Comparison of ENCODE assay signal across 13 mouse cellular contexts in the genomic region with DNA sequence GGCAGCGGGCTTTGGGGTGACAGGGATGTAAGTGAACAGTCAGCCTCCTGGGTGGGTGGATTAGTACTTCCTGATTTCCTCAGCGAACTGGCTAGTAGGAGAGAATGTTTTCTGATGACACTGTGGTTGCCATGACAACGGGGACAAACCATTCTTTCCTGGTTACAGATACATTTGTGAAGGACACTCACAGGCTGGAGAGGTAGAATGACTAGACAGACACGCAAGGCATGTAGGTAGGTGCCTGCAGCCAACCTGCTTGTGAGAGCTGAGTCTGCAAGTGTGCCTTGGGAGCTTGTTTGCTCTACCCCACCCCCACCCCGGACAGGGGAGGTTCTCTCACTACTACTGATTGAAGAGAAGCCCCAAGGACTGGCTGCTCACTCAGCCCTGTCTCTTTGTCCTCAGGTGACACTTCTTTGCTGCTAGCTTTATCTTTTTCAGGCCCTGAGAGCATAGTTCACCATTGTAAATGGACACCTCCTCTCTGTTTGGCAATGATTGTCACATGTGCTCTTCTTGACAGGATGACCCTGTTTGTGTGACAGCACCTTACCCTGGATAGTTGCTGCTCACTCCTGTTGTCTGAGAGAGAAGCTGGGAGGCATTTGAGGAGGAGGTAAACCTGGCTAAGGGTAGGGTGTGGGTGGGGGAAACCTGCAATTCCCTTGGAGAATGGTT. TPM values are rescaled to one million over a fixed set of nuclear protein-coding genes. Genes with fewer than 3 reads are reported as not detected.
DNase-seq lines count a peak whose midpoint lies in the region; ATAC-seq and TF ChIP-seq lines count a peak whose summit lies in the region.
"Not testable (repeated sequence)": the region's sequence is repeated elsewhere in the genome, so short reads cannot be mapped to it uniquely, and the experiment has no call there.
"Had no signal": no experiment of that assay in that cellular context is flagged by ENCODE, and none has a peak within 500 bp of the region (broad histone marks: within the 10 kb centered on the region; RNA-seq: fewer than 3 reads in every experiment).

Gene Gm5936 (plus strand): TSS at position 355 of the 681 bp plus-strand sequence.

- not testable (repeated sequence) for H3K4me2 ChIP-seq in forebrain, embryonic 15.5 days (replicated peaks); intestine, postnatal 0 days (replicated peaks; ENCODE audit: low read depth); midbrain, embryonic 15.5 days

- TF ChIP-seq POLR2A in lung, adult 2 months (IDR thresholded peaks at IDR 0.05; ENCODE audit: borderline replicate concordance, extremely low read depth, low read depth, low read length): not testable (repeated sequence)

- TF ChIP-seq CTCF in intestine, postnatal 0 days (IDR thresholded peaks at IDR 0.05; ENCODE audit: low read depth); lung, adult 2 months (IDR thresholded peaks at IDR 0.05; ENCODE audit: insufficient read depth, low read length): not testable (repeated sequence)

- H3K4me3 ChIP-seq in forebrain, embryonic 15.5 days; intestine, postnatal 0 days (ENCODE audit: low read depth, low read length); lung, adult 2 months (replicated peaks; ENCODE audit: extremely low read depth, low read depth, low read length); midbrain, embryonic 15.5 days: not testable (repeated sequence)

- peak; percentile 8 for DNase-seq in adrenal gland, postnatal 25 days
- DNase-seq in heart, adult 8-10 months (ENCODE audit: low spot score): peak; percentile 0
- DNase-seq in layer of hippocampus, postnatal 14 days (ENCODE audit: low spot score in 2 of 2): peak; percentile 18 to 35
- peak; percentile 3 for DNase-seq in lung, adult 2 months
- DNase-seq in testis, postnatal 10 days (ENCODE audit: low spot score): peak; percentile 49

- not testable (repeated sequence) for H3K4me1 ChIP-seq in forebrain, embryonic 15.5 days; intestine, postnatal 0 days (replicated peaks; ENCODE audit: control insufficient read depth, insufficient read depth, low read length); lung, adult 2 months (ENCODE audit: control insufficient read depth, insufficient read depth, low read length); midbrain, embryonic 15.5 days

- not testable (repeated sequence) for H3K36me3 ChIP-seq in forebrain, embryonic 15.5 days; intestine, postnatal 0 days (ENCODE audit: control insufficient read depth, insufficient read depth); midbrain, embryonic 15.5 days (replicated peaks)

- peak; percentile 78 for ATAC-seq in forebrain, embryonic 15.5 days (replicated peaks)
- peak; percentile 87 for ATAC-seq in intestine, postnatal 0 days
- peak; percentile 95 for ATAC-seq in midbrain, embryonic 15.5 days (replicated peaks)

- 57% methylated on average over 3 of the region's 5 CpGs for WGBS in forebrain, embryonic 15.5 days
- 35% methylated on average over 2 of the region's 5 CpGs for WGBS in intestine, postnatal 0 days
- WGBS in lung, adult 2 months: 30% methylated on average over 4 of the region's 5 CpGs
- 40% methylated on average over 3 of the region's 5 CpGs for WGBS in midbrain, embryonic 15.5 days

- not testable (repeated sequence) for H3K9ac ChIP-seq in forebrain, embryonic 15.5 days (replicated peaks); intestine, postnatal 0 days (ENCODE audit: low read depth, low read length); midbrain, embryonic 15.5 days

- not testable (repeated sequence) for H3K9me3 ChIP-seq in forebrain, embryonic 15.5 days; intestine, postnatal 0 days (ENCODE audit: control insufficient read depth); midbrain, embryonic 15.5 days

- H3K27ac ChIP-seq in forebrain, embryonic 15.5 days (replicated peaks); intestine, postnatal 0 days (ENCODE audit: low read depth, low read length); midbrain, embryonic 15.5 days: not testable (repeated sequence)

- H3K27me3 ChIP-seq in forebrain, embryonic 15.5 days; intestine, postnatal 0 days (replicated peaks; ENCODE audit: control insufficient read depth, insufficient read depth, low read length); midbrain, embryonic 15.5 days (replicated peaks): not testable (repeated sequence)

RNA-seq across cellular contexts. Expression of gene Gm5936, which starts in this region (rescaled TPM):
- not detected in 2 replicates for total RNA-seq in adrenal gland, postnatal 25 days (2021)
- polyA plus RNA-seq in forebrain, embryonic 15.5 days (2015; fragmentation: Nextera tagmentation; extraction: Ambion mirVana): 0.14 TPM in 1 of 2 replicates, not detected in the other
- not detected for total RNA-seq in heart, adult 8-10 months (2022)
- polyA plus RNA-seq in intestine, postnatal 0 days (2015; fragmentation: Nextera tagmentation; extraction: Ambion mirVana): 0.43 and 0.63 TPM in 2 replicates
- total RNA-seq in layer of hippocampus, postnatal 14 days (2021): under 1 TPM; 0.21 to 0.62 TPM
- 0.15 TPM in 1 of 2 replicates, not detected in the other for polyA plus RNA-seq in lung, adult 2 months (2012; rRNA removed)
- polyA plus RNA-seq in midbrain, embryonic 15.5 days (2015; fragmentation: Nextera tagmentation; extraction: Ambion mirVana): 0.28 and 0.43 TPM in 2 replicates
- total RNA-seq: heart, postnatal 36 days had no signal
- polyA plus RNA-seq: embryonic facial prominence, embryonic 10.5 days; limb, embryonic 12.5 days; lung, embryonic 16.5 days; spleen, adult 2 months had no signal

Comparison
In these comparisons a context has a peak if more than half of its experiments do, and no peak if none do; other contexts are left out.
1. Peak in DNase-seq in adrenal gland, postnatal 25 days; RNA of the gene not detected or under 1 TPM.
2. Peak in ATAC-seq in forebrain, embryonic 15.5 days; RNA of the gene not detected or under 1 TPM.
3. Peak in DNase-seq in heart, adult 8-10 months; RNA of the gene not detected or under 1 TPM.
4. Peak in ATAC-seq in intestine, postnatal 0 days; RNA of the gene not detected or under 1 TPM.
5. Peak in DNase-seq in layer of hippocampus, postnatal 14 days; RNA of the gene not detected or under 1 TPM.
6. Peak in DNase-seq in lung, adult 2 months; RNA of the gene not detected or under 1 TPM.
7. Peak in ATAC-seq in midbrain, embryonic 15.5 days; RNA of the gene not detected or under 1 TPM.